Mouse (Mus musculus): ENCODE results near the gene Sorcs1.

GRCm38 (mm10) chr19:50178151-50178550 lies 500.3 kb downstream of the Sorcs1 start:
- TF ChIP-seq MYOG (IDR thresholded peaks at IDR 0.05; ENCODE audit: control insufficient read depth in 1 of 3, insufficient read depth in 1 of 3, insufficient read length in 2 of 3, low read depth in 2 of 3), result no peak
- no peak for TF ChIP-seq POLR2A (IDR thresholded peaks at IDR 0.05; ENCODE audit: insufficient read length, low read depth)
- TF ChIP-seq MAX (IDR thresholded peaks at IDR 0.05; ENCODE audit: low read depth), result no peak
- no peak for TF ChIP-seq E2F4 (IDR thresholded peaks at IDR 0.05; ENCODE audit: insufficient read depth)
- TF ChIP-seq TCF12 (IDR thresholded peaks at IDR 0.05; ENCODE audit: insufficient read depth, poor library complexity, severe bottlenecking), result no peak
- no peak for TF ChIP-seq TCF3 (IDR thresholded peaks at IDR 0.05; ENCODE audit: insufficient read length, low read depth)
- TF ChIP-seq REST (IDR thresholded peaks at IDR 0.05; ENCODE audit: insufficient read depth, insufficient read length), result no peak

Data from myocyte (in vitro differentiated cells).